Mouse (Mus musculus) stomach, embryonic 15.5 days (tissue): ENCODE results near the gene Pard3. TPM values are rescaled to one million over a fixed set of nuclear protein-coding genes. Genes with fewer than 3 reads are reported as not detected.
A peak's percentile ranks its signal among the peaks of the same experiment; 100 is the strongest.

Source experiments
- ATAC-seq: fragments of 200-750 bp; cut with Nextera tagmentation; 2 replicates; pipeline ENCODE4 v1.8.0; 2017; ENCODE audit warnings: low read depth, moderate number of reproducible peaks, moderate TSS enrichment; ENCODE audit not compliant: insufficient read depth, low FRiP score
- H3K27ac ChIP-seq: fragments of 300-500 bp; sonication (generic); 2 replicates; pipeline ENCODE4 v1.5.1; 2015; ENCODE audit warnings: mild to moderate bottlenecking, inconsistent platforms
- H3K27me3 ChIP-seq: fragments of 300-500 bp; sonication (generic); replicated peaks from 2 replicates; pipeline ENCODE4 v1.6.1; 2015; ENCODE audit warnings: inconsistent platforms
- H3K36me3 ChIP-seq: fragments of 300-500 bp; sonication (generic); 2 replicates; pipeline ENCODE4 v1.6.1; 2015; ENCODE audit warnings: inconsistent platforms
- H3K4me1 ChIP-seq: fragments of 300-500 bp; sonication (generic); 2 replicates; pipeline ENCODE4 v1.6.1; 2015; ENCODE audit warnings: inconsistent platforms
- H3K4me2 ChIP-seq: fragments of 300-500 bp; sonication (generic); 2 replicates; pipeline ENCODE4 v1.6.1; 2015; ENCODE audit warnings: mild to moderate bottlenecking, inconsistent platforms
- H3K4me3 ChIP-seq: fragments of 300-500 bp; sonication (generic); replicated peaks from 2 replicates; pipeline ENCODE4 v1.5.1; 2015; ENCODE audit warnings: inconsistent platforms
- H3K9ac ChIP-seq: fragments of 300-500 bp; sonication (generic); 2 replicates; pipeline ENCODE4 v1.6.1; 2015; ENCODE audit warnings: inconsistent platforms
- H3K9me3 ChIP-seq: fragments of 300-500 bp; sonication (generic); 2 replicates; pipeline ENCODE4 v1.6.1; 2016; ENCODE audit warnings: inconsistent platforms
- WGBS: fragments of 180-500 bp; shearing (Covaris S2); methylation state at CpG from one replicate; pipeline ENCODE4 v1.1.7; 2015; 5-methylcytosine and 5-hydroxymethylcytosine counted together
- polyA plus RNA-seq: library from polyadenylated mRNA; unstranded; fragments of >200 nt; fragmentation: Nextera tagmentation; extraction: Ambion mirVana; gene quantifications from 2 replicates; pipeline ENCODE4 v1.2.1, GENCODE M21; 2015

The Pard3 gene
- polyA plus RNA-seq, 1 experiment from 2014 or later = 28.3 TPM

DNA sequence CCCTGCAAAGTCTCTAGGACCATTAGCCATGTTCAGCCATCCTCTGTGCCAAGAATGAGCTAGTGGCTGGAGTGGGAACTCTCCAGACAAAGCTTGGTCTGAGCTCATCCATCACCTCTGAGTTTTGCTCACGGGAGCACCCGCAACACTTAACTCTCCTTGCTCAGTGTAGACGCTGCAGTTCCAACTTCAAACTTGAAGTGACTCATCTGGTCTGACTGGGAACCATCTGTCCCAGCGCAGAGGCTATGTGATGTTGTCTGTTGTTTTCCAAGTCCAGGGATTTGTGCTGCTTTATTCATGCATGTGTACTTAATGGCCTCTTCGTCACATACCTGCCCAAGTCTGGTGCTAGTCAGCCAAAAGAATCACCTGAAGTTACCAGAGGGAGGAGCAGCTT lies 505.5 kb downstream of the Pard3 start:
- WGBS = 62% methylated on average over 5 of the region's 5 CpGs
- H3K36me3 ChIP-seq = no peaks in the 10 kb centered on the region
- no peaks in the 10 kb centered on the region for H3K9me3 ChIP-seq
- H3K4me1 ChIP-seq = no peaks in the 10 kb centered on the region
- ATAC-seq = no peak
- no peak overlapping the region for H3K4me3 ChIP-seq
- no peak overlapping the region for H3K27ac ChIP-seq
- H3K27me3 ChIP-seq = no peaks in the 10 kb centered on the region
- H3K9ac ChIP-seq = no peak overlapping the region
- H3K4me2 ChIP-seq = no peak overlapping the region

DNA sequence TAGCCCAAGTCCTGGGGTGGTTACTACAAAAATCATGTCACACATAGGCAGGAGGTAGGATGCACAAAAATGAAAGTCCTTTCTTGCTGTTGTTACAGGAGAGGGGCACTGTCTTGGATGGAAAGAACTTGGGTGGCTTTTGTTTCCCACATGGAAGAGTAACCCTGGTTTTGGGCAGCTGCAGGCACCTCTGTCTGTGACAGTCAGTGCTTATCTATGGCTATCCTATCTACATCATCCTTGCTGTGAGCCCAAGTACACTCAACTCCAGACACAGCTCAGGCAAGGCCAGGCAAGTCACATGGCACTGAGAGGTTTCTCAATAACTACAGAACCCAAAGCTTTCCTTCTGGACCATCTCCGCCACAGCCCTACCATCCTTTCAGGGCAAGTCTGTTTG lies 506.8 kb downstream of the Pard3 start:
- ATAC-seq = no peak
- WGBS = 91% methylated on average over 1 of the region's 1 CpGs
- Histone ChIP-seq H3K4me3 (no peak overlapping the region), H3K9me3 (no peaks in the 10 kb centered on the region), H3K27me3 (no peaks in the 10 kb centered on the region), H3K9ac (no peak overlapping the region), H3K4me2 (no peak overlapping the region), H3K4me1 (no peaks in the 10 kb centered on the region), H3K36me3 (no peaks in the 10 kb centered on the region), H3K27ac (no peak overlapping the region)

DNA sequence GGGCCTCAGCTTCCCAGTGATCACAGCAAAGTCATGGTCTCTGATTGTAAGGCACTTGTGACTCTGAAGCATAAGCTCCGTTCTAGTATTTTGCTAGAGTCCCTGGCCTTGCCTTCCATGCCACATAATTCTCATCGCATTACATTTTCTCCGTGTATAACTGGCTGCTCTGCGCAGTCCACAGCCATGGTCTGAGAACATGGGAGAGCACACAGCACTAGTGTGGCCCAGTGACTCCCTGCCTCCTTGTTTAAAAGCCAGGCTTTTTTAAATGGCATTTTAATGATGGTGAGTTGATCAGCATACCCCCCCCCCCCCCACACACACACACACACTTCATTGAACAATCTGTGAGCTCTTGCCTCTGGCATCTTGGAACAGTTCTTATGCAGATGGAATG lies 508.8 kb downstream of the Pard3 start:
- Histone ChIP-seq H3K27me3 (no peaks in the 10 kb centered on the region), H3K4me3 (no peak overlapping the region), H3K4me1 (no peaks in the 10 kb centered on the region), H3K27ac (no peak overlapping the region), H3K9me3 (no peaks in the 10 kb centered on the region), H3K9ac (no peak overlapping the region), H3K36me3 (no peaks in the 10 kb centered on the region), H3K4me2 (no peak overlapping the region)
- no peak for ATAC-seq
- 91% methylated on average over 4 of the region's 4 CpGs for WGBS

DNA sequence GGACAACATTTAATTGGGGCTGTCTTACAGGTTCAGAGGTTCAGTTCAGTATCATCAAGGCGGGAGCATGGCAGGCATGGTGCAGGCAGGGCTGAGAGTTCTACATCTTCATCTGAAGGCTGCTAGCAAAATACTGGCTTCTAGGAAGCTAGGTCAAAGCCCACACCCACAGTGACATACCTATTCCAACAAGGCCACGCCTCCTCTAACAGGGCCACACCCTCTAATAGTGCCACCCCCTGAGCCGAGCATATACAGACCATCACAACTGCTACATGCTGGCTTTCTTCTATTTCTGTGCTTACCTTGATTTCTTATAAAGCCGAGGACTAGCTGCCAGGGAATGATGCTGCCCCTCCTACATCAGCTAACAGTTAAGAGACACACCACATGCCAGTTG lies 513.0 kb downstream of the Pard3 start:
- Histone ChIP-seq H3K36me3 (no peaks in the 10 kb centered on the region), H3K4me2 (no peak overlapping the region), H3K27me3 (no peaks in the 10 kb centered on the region), H3K27ac (no peak overlapping the region), H3K4me1 (no peaks in the 10 kb centered on the region), H3K9ac (no peak overlapping the region), H3K9me3 (no peaks in the 10 kb centered on the region), H3K4me3 (no peak overlapping the region)
- no peak for ATAC-seq
- WGBS = 83% methylated on average over 4 of the region's 4 CpGs

DNA sequence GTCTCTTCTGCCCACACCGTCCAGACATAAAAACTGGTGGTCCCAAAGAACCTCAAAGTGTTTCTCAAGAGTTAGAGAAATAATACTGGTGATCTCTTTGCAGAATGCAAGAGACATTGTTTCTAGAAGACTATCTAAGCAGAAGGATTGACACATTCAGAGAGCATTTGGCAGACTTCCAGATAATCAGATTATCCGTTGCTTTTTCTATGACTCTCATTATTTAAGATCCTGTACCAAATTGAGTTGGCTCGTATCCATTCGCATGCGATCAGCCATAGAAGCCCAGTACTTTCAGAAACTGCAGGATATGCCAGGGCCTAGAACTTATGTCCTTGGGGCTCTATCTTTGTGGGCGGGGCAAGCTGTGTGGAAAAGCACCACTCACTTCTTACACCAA lies 514.0 kb downstream of the Pard3 start:
- 87% methylated on average over 6 of the region's 6 CpGs for WGBS
- no peak for ATAC-seq
- Histone ChIP-seq H3K9ac (no peak overlapping the region), H3K4me3 (no peak overlapping the region), H3K27me3 (no peaks in the 10 kb centered on the region), H3K36me3 (no peaks in the 10 kb centered on the region), H3K4me1 (no peaks in the 10 kb centered on the region), H3K27ac (no peak overlapping the region), H3K4me2 (no peak overlapping the region), H3K9me3 (no peaks in the 10 kb centered on the region)

DNA sequence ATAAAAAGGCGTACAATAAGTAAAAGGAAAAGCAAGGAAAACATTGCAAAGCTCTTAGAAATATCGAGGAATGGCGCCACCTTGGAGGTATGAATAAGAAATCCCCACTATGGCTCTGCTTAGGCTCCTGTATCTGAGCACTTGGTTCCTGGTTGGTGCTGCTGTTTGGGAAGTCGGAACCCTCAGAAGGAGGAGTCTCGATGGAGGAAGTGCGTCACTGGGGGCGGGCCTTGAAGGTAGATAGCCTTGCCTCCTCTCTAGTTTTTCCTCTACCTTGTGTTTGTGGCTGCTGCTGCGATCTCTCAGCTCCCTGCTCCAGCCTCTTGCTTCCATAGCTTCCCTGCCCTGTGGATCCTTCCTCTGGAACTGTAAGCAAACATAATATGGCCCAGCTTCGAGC lies 515.7 kb downstream of the Pard3 start:
- H3K9ac ChIP-seq = no peak overlapping the region
- WGBS = 89% methylated on average over 9 of the region's 9 CpGs
- H3K27me3 ChIP-seq = no peaks in the 10 kb centered on the region
- no peak overlapping the region for H3K4me3 ChIP-seq
- H3K4me2 ChIP-seq = no peak overlapping the region
- no peaks in the 10 kb centered on the region for H3K4me1 ChIP-seq
- ATAC-seq = no peak
- no peak overlapping the region for H3K27ac ChIP-seq
- H3K36me3 ChIP-seq = no peaks in the 10 kb centered on the region
- no peaks in the 10 kb centered on the region for H3K9me3 ChIP-seq

DNA sequence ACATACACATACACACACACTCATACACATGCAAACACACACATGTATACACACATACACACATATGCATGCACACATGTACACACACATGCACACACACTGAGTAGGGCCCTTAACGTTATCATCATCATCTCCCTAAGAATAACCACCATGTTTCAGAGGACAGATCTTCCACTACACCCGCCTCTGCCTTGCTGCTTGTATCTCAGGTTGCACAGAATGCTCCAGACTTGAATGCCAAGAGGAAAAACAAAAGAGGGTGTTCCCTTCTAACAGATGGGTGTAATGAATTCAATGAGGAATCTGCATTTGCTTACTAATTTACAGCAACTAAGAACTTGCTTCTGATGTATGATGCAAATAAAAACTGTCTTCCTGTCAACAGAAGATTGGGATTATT lies 519.7 kb downstream of the Pard3 start:
- Histone ChIP-seq H3K4me1 (no peaks in the 10 kb centered on the region), H3K4me3 (no peak overlapping the region), H3K9me3 (no peaks in the 10 kb centered on the region), H3K4me2 (no peak overlapping the region), H3K9ac (no peak overlapping the region), H3K36me3 (no peaks in the 10 kb centered on the region), H3K27me3 (no peaks in the 10 kb centered on the region), H3K27ac (no peak overlapping the region)
- 84% methylated on average over 2 of the region's 2 CpGs for WGBS
- no peak for ATAC-seq

DNA sequence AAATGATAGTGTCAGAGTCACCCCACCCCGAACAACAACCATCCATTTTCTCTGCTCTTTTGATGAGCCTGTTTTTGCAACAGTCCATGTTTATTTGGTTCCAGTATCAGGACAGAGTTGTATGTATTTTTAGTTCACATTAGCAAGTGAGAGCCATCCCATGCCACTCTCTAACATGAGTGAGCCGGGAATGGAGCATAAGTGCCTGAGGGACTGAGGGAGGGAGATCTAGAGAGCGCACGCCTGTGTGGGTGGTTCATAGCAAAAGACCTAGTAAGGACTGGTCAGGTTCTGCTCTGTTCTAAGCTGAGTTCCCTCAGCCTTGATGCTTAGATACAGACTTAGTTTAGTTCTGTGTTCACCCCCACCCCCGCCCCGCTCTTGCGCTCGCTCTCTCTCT lies 521.9 kb downstream of the Pard3 start:
- no peaks in the 10 kb centered on the region for H3K9me3 ChIP-seq
- H3K27ac ChIP-seq = no peak overlapping the region
- ATAC-seq = no peak
- H3K27me3 ChIP-seq = no peaks in the 10 kb centered on the region
- no peak overlapping the region for H3K4me2 ChIP-seq
- no peak overlapping the region for H3K4me3 ChIP-seq
- no peaks in the 10 kb centered on the region for H3K4me1 ChIP-seq
- WGBS = 91% methylated on average over 8 of the region's 8 CpGs
- no peak overlapping the region for H3K9ac ChIP-seq
- no peaks in the 10 kb centered on the region for H3K36me3 ChIP-seq

DNA sequence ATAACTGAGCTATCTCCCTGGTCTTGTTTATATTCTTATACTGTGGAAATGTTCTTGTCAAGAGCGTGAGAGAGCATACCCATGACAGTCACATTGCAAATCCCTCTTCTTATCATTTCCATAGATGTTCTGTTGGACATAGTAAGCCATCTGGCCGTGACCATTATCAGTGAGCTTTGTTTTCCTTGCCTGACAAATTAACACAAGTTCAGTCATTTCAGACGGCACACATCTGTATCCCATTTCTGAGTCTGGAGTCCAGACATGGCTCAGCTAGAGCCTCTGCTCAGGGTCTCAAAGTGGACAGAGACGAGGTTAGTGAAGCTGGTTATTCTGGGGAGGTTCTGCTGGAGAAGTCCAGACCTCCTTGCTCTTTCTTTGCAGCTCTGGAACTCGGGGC lies 523.0 kb downstream of the Pard3 start:
- Histone ChIP-seq H3K4me1 (no peaks in the 10 kb centered on the region), H3K9ac (no peak overlapping the region), H3K4me3 (no peak overlapping the region), H3K27ac (no peak overlapping the region), H3K4me2 (no peak overlapping the region), H3K9me3 (no peaks in the 10 kb centered on the region), H3K36me3 (no peaks in the 10 kb centered on the region), H3K27me3 (no peaks in the 10 kb centered on the region)
- WGBS = 50% methylated on average over 5 of the region's 5 CpGs
- no peak for ATAC-seq

DNA sequence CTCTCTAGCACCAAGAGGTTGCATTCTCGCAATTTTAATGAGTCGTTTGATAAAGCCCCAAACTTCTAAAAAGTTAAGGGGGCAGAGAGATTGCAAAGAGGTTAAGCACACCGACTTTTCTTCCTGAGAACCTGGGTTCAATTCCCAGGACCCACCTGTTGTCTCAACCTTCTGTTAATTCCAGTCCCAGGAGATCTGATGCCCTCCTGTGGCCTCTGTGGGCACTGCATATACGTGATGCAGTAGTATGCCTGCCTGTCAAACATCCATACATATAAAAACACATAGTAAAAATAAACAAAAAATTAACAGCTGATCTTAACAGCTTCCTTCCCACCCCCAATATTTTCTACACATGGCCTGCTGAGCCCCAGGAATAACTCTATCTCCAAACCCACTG lies 524.6 kb downstream of the Pard3 start:
- ATAC-seq = no peak

DNA sequence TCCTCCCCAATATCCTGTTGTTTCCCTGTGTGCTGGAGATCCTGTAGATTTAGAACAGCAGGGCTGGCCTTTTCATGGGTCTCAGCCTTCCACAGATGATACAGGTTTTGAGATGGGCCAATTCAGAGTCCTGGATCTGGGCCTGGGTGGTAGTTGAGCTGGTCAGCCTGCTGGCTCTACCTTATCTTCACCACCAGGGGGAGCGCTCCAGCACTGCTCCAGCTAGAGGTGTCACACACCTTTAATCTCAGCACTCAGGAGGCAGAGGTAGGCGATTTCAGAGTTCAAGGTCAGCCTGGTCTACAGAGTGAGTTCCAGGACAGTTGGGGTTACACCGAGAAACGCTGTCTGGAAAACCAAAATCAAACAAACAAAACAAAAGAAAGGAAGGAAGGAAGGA lies 525.6 kb downstream of the Pard3 start:
- Histone ChIP-seq H3K27ac (no peak overlapping the region), H3K27me3 (no peaks in the 10 kb centered on the region), H3K4me3 (no peak overlapping the region), H3K9ac (no peak overlapping the region), H3K4me2 (no peak overlapping the region), H3K4me1 (no peaks in the 10 kb centered on the region), H3K36me3 (no peaks in the 10 kb centered on the region), H3K9me3 (no peaks in the 10 kb centered on the region)
- WGBS = 44% methylated on average over 4 of the region's 4 CpGs
- peak; percentile 18; the same call in 1 of the 2 replicates for ATAC-seq

More for the DNA sequence above, 524.6 kb downstream of the Pard3 start:
- WGBS = 70% methylated on average over 4 of the region's 4 CpGs
- H3K4me2 ChIP-seq = no peak overlapping the region
- H3K9ac ChIP-seq = no peak overlapping the region
- H3K4me1 ChIP-seq = no peaks in the 10 kb centered on the region
- no peaks in the 10 kb centered on the region for H3K36me3 ChIP-seq
- no peaks in the 10 kb centered on the region for H3K9me3 ChIP-seq
- no peak overlapping the region for H3K27ac ChIP-seq
- H3K27me3 ChIP-seq = no peaks in the 10 kb centered on the region
- H3K4me3 ChIP-seq = no peak overlapping the region

DNA sequence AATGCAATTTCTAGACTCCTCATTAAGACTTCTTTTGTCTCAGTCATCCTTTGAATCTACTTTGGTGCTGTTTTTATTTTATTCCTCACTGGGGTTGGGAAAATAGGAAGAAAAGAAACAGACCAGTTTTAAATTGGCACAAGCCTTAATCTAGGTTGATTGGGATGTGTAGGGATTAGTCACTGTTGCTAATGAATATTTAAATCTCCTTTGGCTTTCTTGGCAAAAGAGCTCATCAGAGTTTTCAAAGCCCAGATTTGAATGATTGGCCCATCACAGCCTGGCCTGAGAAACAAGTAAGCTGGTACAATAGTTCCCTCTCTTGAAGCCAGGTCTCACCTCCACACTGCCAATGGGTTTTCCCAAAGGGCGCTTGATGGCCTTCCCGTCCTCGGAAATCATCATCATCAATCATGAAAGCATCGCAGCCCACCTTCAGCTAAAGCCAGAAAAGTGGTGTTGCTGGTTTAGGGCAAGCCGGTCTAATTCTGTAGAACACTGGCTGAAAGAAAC lies 527.0 kb downstream of the Pard3 start:
- no peak overlapping the region for H3K4me2 ChIP-seq
- H3K27me3 ChIP-seq = no peaks in the 10 kb centered on the region
- H3K4me1 ChIP-seq = no peaks in the 10 kb centered on the region
- H3K9ac ChIP-seq = no peak overlapping the region
- no peak for ATAC-seq
- H3K9me3 ChIP-seq = no peaks in the 10 kb centered on the region
- WGBS = 70% methylated on average over 5 of the region's 5 CpGs
- H3K27ac ChIP-seq = no peak overlapping the region
- no peak overlapping the region for H3K4me3 ChIP-seq
- no peaks in the 10 kb centered on the region for H3K36me3 ChIP-seq
